Mouse (Mus musculus) B cell, adult 2 months (primary cell): ENCODE data around the gene Kyat3.
A peak's percentile ranks its signal among the peaks of the same experiment; 100 is the strongest.
"Not testable (repeated sequence)": the region's sequence is repeated elsewhere in the genome, so short reads cannot be mapped to it uniquely, and the experiment has no call there.

ENCODE experiments used
- DNase-seq, 2 experiments: peaks; one replicate each; pipeline ENCODE4 v3.0.0; 2022

Gene Kyat3

DNA sequence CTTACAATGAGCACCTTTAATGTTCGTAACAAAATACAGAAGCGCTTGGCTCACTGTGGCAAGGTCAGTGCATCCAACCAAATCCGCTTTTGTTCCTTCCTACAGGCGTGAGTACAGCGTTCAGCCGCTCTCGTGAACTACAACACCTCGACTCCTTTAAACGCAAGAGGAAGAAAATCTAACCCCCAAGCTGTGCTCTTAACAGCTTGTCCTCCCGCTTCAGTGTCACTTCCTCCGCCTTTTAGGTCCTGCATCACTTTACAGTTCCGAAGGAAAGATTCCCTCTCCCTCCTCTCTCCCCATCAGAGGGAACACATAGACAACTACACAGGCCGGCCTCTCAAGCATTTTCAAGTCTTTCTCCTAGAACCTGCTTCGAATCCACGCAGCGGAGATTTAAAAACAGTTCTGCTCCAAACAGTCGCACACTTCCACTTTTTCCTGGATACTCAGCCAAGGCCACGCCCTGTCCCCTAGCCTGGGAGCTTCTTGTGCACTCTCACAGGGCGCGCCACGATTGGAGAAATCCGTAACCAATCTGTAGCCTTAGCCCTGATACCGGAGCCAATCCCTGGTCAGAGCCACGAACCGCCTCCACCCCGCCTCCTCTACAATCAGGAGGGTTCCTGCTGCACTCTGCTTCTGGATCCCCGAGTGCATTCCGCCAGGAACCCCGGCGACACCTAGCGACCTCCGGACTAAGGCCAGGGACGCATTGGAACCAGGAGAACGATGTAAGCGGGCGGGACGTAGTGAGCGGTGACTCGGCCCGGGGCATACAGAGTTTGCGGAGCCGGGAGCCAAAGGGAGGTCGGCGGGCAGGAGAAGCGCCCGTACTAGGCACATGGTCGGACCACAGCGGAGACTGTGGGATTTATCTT, at the start of gene Kyat3:
Gene Kyat3 (plus strand): TSS at position 610 of the 881 bp plus-strand sequence.
- DNase-seq: peak; percentile 71 to 72

DNA sequence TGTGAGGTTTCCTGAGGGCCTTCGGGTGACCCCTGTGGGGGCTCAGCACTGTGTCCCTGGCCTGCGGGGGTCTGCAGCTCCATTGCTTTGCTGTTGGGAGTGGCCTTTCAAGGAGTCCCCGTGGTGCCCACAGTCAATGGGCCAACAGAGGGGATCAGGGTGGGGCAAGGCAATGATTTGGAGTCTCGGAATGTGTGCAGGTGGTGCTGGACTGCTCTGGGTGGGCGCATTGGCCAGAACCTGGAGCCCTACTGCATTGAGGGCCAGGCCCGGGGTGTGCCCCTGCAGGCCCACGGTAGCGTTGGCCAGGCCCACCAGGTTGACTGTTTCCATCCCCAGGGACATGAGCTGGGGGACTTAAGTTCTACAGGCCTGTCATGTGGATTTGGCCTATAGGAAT, 36.1 kb upstream of the Kyat3 start:
- DNase-seq: no peak

DNA sequence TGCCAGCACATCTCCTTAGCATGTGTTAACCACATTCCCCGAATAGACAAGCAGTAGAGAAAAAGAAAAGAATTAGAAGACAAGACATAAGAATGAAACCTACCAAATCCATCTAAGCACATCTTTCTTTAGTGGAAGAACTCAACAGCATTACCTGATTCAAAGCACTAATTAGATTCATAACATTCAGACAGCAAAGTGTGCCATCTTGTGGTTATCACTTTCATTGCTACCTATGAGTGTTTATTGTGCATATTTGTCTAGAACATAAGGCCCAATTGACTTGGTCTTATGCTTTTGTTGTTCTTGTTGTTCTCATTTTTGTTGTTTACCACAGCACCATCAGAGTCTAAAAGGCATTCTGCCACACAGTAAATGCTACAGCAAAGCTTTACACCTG, 26.2 kb upstream of the Kyat3 start:
- no peak for DNase-seq

DNA sequence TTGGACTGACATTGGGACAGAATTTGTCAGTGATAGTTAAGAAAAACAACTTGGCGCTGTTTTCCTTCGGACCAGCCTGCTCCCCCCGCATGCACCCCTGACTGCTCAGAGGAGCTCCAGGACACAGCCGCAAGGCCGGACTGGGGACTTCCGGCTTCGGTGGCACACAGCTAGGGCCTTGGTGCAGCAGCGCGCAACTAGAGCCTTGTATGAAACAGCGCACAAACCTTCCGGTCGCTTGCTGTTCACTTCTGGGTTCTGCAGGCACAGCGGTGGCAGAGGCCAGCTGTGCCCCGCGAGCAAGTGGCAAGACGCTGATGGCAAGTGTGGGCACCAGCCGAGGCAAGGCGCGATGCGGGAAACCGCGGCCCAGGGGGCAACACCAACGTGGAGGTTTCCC, 12.9 kb upstream of the Kyat3 start:
- no peak for DNase-seq

DNA sequence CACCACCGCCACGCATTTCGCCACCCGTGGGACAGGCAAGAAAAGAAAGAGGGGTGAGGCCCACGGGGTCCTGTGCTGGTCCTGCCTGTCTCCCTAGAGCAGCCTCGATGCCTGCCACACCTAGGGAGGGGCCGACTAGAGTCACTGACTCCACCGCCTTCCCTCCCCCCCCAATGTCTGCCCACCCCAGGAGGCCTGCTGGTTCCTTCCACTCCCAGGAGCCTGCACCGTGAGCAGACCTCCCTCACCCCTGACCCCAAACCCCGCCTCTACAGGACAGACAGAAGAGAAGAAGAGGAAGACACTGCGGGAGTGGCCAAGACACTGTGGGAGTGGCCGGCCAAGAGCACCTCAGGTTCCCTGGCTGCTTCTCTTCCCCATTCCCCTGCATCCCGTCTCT, 12.5 kb upstream of the Kyat3 start:
- no peak for DNase-seq

DNA sequence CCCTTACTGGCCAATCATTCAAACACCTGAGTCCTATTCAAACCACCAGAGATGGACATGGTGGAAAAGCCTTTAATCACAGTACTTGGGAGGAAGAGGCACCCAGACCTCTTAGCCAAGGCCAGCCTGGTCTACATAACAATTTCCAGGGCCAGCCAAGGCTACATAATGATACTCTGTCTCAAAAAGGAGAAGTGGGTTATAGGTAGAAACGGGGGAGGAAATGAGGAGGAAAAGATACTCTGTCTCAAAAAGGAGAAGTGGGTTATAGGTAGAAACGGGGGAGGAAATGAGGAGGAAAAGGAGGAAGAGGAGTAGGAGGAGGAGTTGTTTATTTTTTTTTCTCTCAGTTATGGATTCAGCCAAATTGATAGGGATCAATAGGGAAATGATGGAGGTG, 4.3 kb upstream of the Kyat3 start:
- peak; percentile 13 to 25 for DNase-seq

DNA sequence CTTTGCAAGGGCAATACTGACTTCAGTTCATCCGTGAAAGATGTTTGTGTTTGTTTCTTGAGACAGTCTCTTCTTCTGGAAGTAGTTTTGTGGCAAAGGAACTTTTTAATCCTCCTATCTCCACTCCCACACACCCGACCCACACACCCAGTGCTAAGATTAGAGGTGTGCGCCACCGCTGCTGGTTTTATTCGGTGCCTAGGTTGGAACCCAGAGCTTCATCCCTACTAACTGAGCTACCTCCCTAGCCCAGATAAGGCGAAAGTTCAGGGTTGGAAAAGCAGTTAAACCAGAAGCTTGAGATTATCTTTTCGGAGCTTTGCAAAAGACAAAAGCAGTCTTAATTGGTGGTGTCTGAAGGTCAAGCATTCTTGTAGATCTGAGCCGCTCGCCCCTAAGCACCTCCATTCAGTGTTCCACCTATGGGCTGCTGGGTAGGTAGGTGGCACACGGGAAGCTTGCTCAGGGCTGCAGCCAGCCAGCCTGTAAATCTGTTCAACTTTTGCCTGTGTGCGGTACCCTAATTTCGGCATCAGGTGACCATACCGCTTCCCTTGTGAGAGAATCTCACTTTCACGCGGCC, 647 bp downstream of the Kyat3 start:
- peak in 1 of 2 experiments; percentile 8 for DNase-seq

DNA sequence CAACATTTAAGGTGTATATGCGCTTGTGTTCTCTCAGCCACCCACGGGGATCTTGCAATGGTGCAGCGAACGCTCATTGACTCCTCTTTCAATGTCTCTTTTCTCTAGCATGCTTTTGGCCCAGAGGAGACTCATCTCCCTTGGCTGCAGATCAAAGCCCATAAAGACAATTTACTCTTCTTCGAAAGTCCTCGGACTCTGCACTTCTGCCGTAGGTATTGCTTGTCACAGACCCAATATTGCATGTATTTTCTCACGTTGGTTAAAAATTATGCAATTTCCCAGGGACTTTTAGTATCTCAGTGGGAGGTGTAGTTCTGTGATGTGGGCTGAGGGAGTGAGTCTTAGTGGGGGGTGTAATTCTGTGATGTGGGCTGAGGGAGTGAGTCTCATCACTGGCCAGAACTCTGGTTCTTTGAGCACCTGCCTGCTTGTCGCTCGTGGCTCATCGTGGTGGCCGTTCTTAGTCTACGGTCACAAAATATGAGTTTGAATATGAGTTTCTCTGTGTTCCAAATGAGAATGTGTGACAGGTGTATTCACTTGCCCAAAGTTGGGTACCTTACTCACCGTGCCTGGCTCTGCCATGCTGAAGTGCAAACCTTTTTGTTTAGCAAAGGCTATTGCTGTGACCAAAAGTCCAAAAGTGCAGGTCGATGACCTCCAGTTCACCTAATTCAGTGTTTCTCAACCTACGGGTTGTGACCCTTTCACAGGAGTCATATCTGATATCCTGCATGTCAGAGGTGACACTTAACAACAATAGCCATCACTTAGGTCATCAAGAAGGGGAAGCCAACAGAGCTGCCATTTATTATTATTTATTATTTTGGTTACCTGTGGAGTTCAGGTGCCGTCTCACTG, 6.0 kb downstream of the Kyat3 start:
- no peak for DNase-seq

DNA sequence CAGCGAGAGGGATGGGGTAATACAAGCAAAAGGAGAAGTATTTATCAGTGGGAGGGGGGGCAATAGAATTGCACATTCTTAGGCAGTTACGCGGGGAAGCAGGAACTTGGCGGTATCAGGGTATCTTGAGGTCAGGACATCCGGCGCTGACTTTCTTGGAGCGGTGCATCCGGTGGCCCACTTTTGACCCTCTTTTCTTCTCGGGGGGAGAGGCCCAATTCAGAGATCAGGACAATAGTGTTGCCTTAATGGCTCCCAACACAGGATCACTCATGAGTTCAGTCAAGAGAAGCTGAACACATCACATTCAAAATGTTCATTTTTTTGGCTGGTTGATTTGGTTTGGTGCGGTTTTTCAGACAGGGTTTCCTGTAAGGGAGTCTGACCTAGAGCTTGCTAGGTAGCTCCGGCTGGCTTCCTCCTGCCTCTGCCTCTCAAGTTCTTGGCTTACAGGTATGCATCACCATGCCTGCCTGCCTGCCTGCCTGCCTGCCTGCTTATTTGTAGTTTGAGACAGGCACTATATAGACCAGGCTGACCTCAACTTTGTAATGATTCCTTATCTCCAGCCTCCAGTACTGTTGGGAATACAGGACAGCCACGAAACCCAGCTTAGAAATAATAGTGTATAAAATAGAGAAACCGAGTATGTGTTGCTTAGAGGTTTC, 7.5 kb downstream of the Kyat3 start:
- peak in 1 of 2 experiments; percentile 3 for DNase-seq

DNA sequence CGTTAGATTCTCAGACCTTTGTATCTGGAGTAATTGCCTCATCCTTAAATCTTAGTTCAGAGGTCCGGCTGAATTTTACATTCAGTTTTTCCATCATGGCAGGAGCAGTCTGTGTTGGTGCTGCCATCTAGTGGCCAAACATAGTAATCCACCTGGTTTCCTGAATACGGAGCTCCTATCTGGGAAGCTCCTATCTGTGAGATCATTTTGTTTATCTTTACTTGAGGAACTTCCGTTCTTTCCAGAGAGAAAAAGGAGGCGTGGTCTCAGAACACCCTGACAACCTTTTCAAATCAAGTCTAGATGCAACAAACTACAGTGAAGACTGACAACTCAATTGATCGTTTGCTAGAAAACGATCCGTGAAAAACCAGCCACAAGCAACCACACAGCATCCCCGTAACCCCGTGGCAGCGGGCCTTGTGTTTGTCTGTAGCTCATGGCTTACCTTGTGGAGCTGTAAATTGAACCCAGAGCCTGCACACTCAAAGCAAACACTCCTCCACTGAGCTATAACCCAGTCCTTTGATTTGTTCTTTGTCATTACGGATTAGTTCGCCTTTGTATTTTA, 8.1 kb downstream of the Kyat3 start:
- peak; percentile 73 to 76 for DNase-seq

DNA sequence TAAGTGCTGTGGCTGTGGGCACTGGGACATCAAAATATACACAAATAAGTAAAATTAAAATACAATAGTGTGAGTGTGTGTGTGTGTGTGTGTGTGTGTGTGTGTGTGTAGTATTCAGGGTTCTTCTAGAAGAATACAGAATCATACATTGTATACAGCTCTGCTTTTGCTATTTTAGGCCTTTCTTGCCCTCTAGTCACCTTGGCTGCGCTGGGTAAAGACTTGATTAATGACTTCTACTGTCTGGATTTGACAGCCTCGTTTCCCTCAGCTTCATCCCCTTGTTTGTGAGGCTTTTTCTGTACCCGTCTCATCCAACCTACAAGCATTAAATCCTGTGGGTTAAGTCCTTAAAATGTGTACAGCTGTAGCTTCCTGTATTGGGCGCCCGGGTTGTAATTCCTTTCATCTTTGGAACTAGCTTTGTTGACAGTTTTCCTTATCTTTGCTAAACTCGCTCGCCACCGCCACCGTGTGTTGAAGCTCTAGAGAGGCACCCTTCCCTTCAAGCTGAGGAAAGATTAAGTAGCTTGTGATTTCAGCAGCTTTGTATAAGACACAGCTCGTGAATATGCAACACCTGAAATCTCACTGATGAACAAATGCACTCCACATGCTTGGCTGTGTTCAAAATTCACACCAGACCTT, 9.6 kb downstream of the Kyat3 start:
- peak; percentile 29 to 32 for DNase-seq

DNA sequence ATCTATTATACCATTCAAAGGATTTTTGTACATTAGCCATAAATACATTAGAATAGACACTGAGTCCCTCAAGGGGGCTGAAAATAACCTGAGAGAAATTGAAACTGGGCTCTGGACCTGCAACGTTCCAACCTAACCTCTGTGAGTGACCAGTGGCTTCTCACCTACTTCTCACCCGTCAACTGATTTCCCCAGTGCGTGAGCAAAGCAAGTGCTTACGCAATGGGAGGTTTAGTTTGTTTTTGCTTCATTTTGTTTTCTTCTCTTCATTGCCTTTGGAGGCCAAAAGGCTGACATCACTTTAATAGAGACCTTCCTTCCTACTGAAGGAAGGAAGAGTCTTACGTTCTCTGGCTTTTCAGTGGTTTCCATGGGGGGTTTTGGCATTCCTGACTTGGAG, 10.5 kb downstream of the Kyat3 start:
- no peak for DNase-seq

DNA sequence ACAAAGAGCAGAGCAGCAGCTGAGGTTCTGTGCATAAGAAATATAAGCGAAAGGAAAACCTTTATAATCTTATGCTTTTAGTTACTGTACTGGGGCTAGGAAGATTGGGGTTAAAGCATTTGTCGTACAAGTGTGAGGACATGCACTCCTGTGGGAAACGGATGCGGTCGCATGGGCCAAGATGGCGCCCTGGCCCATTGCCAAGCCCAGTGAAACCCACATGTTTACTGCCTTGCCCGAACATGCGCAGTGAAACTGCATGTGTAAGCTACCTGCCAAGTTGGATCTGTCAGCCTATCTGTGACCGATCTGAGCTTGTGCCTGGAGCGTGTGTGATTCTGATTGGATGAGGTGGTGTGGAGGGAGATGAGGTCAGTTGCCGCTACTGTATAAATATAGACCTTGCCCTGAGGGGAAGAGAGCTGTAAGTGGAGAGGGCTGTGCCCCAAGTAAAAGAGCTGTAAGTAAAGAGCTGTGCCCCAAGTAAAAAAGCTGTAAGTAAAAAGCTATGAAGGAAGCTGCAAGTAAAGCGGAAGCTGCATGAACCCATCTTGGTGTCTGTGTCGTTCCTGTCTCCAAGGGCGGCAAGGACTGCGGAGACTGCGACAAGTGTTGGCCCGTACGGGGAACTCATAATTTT, 11.7 kb downstream of the Kyat3 start:
- not testable (repeated sequence) for DNase-seq

DNA sequence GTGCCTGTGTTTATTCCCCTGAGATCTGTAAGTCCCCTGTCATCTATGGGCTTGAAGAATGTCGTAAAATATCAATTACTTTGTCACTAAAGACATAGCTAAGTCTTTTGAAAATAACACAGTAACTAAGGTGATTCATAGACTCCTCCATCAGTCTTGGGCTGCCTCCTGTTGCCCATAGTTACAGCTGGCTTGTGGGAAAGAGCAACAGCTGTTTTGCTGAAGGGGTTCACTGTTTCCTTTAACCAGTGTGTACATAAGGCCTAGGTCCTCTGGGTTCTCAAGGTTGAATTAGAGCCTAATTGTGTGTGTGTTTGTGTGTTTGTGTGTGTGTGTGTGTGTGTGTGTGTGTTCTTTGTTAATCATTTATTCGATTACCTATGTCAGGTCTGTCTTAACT, 24.6 kb downstream of the Kyat3 start:
- DNase-seq: no peak

DNA sequence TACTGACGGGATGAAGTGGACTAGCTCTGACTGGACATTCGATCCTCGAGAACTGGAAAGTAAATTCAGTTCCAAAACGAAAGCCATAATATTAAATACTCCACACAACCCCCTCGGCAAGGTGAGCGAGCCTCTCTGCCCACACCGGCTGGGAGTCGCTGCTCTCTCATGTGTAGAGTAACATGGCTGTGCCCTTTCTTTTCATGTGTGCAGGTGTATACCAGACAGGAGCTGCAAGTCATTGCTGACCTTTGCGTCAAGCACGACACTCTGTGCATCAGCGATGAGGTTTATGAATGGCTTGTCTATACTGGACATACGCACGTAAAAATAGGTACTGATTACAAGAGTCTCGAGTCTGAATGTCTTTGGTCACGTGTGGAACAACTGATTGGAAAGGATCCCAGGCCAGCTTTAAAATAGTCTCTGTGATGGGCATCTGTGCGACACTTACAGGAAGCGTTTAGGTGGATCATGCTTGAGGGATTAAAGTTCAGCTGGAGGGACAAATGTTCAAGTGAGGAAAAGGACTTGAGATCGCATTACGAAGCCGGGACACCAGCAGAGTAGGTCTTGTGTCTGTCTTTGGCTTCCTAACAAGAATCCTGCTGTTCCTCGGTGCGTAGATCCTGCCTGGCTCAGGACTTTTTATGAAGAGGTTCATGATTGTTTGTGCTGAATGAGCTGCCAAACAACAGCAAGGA, 25.3 kb downstream of the Kyat3 start:
- no peak for DNase-seq

DNA sequence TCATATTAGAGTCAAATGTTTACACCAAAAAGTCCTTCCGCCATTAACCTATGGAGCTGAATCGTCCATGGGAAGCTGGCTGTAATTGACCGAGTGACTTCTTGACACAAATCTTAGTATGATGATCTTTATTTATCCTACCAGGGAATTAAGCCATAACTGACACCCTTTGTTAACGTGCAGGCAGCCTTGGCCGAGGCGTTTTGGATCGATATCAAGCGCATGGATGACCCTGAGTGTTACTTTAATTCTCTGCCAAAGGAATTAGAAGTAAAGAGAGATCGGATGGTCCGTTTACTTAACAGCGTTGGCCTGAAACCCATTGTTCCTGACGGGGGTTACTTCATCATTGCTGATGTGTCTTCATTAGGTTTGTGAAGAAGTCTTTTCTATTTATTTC, 33.4 kb downstream of the Kyat3 start:
- DNase-seq: no peak

DNA sequence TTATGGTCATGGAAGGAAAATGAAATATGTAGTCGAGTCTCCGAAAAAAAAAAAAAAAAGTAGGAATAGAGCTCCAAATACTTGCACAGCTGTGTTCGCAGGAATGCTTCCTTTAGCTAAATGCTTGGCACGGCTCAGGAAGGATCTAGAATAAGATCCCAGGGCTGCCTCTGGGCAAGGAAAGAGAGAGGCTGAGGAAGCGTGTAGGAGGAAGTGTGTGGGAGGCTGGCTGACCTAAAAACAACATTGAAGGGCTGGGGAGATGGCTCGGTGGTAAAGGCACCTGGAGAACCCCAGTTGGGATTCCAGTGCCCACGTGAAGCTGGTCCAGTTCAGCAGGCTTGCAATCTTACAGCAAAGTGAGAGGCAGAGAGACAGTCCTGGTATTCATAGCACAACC, 40.0 kb downstream of the Kyat3 start:
- no peak for DNase-seq

DNA sequence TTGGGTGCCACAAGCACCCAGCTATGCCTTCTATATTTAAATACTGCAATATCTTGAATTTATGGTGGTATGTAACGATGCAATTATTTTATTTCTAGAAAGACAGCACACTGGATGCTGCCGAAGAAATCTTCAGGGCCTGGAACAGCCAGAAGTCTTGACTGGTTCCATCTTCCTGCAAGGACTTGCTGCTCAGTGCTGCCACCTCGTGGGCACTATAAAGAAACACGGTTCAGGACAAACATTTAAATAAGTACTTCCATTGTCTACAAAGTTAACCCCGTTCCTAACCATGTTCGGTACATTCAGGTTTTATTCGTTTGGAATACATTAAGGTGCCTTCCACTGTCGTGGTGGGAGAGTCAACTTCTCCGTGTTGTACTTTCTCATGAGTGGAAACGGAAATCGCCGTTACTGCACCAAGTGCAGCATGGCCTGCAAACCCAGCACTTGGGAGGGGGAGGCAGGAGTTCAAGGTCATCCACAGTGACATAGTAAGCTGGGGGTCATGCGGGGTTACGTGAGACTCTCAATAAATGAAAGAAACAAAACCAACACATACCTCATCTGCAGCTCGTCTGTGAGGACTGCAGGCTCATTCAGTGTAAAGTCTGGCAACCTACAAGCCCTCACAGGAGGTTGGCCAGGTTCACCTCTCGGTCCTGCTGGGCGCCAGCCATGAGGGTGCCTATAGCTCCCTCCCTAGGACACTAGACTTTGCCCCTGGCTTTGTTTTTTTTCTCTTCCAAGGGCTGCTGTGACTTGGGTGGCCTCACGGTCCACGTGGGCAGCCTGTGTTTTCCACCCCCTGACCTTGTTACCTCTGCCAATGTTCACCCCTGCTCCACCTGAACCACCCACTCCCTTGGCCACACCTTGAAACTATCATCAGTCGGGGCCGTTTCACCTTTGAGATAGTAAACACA, 43.4 kb downstream of the Kyat3 start:
- peak; percentile 59 to 61 for DNase-seq

DNA sequence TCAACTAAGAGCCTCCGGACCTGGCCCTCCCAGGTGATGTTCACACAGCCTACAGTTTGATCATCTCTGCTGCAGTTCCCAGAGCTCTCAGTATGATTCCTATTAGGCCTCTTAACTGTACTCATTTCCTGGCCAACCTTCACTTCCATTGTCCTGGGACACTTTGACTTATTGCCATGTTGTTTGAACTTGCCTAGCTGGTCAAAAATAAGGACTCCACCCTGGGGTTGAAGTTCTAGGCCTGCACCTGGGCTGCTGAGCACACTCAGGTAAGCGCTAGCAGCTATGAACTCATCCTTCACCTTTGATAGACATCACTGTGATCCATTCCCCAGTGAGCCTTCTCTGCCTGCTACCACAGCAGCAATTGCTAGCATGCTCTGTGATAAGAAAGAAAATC, 44.2 kb downstream of the Kyat3 start:
- DNase-seq: no peak

DNA sequence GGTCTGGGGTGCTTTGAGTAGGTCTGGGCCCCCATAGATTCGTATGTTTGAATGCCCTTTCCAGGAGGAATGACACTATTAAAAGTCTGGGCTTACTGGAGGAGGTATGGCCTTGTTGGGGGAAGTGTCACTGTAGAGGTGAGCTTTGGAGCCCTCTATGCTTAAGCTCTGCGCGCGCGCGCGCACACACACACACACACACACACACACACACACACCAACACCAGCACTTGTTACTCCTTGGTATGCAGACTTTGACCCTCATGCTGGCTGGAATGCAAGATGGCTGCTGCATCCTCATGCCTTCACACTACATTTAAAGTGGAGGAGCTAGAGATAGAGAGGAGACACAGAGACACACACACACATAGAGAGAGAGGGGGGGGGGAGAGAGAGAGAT, 46.8 kb downstream of the Kyat3 start:
- DNase-seq: no peak
